Mouse (Mus musculus) CH12.LX (cell line): ENCODE data around the gene Prune2. TPM values are rescaled to one million over a fixed set of nuclear protein-coding genes. Genes with fewer than 3 reads are reported as not detected.
A peak's percentile ranks its signal among the peaks of the same experiment; 100 is the strongest.

Experiments
- DNase-seq: peaks from one replicate; pipeline ENCODE4 v3.0.0-alpha.2; 2013; ENCODE audit errors: extremely low read depth
- H3K27ac ChIP-seq: 2 replicates; pipeline ENCODE4 v1.5.1; 2012; ENCODE audit warnings: low read depth, mild to moderate bottlenecking, control low read depth, moderate library complexity; ENCODE audit not compliant: insufficient read depth
- H3K27me3 ChIP-seq: replicated peaks from 2 replicates; pipeline ENCODE3; 2012; ENCODE audit warnings: inconsistent platforms
- H3K36me3 ChIP-seq, 2 experiments: replicated peaks in 1 of 2; 2 replicates each; pipeline versions ENCODE3 to v1.6.1; 2012; ENCODE audit warnings: inconsistent platforms in 1 of 2, low read length in 1 of 2, mild to moderate bottlenecking in 1 of 2, mixed read lengths in 1 of 2, moderate library complexity in 1 of 2; ENCODE audit not compliant: control insufficient read depth in 1 of 2, insufficient read depth in 1 of 2
- H3K4me1 ChIP-seq, 2 experiments: 2 replicates each; pipeline ENCODE4 v1.6.1; 2012; ENCODE audit warnings: inconsistent platforms in 1 of 2, moderate library complexity in 1 of 2; ENCODE audit not compliant: insufficient read depth in 2 of 2, control insufficient read depth in 1 of 2
- H3K4me2 ChIP-seq: 2 replicates; pipeline ENCODE4 v1.6.1; 2012; ENCODE audit warnings: low read depth, mild to moderate bottlenecking, control low read depth; ENCODE audit not compliant: poor library complexity, insufficient read depth, severe bottlenecking
- H3K4me3 ChIP-seq, 3 experiments: fragments of 150-350 bp in 1 of 3; sonication (generic) in 1 of 3; replicated peaks in 1 of 3; 2 replicates each; pipeline versions ENCODE3 to v1.5.1; 2011 to 2012; ENCODE audit warnings: low read depth in 2 of 3, low read length in 2 of 3, mild to moderate bottlenecking in 2 of 3, moderate library complexity in 2 of 3, control low read depth in 1 of 3, improper control_type of control experiment in 1 of 3, inconsistent platforms in 1 of 3, mixed read lengths in 1 of 3; ENCODE audit not compliant: poor library complexity in 1 of 3
- H3K79me2 ChIP-seq: replicated peaks from 2 replicates; pipeline ENCODE4 v1.6.1; 2012; ENCODE audit warnings: mild to moderate bottlenecking, moderate library complexity; ENCODE audit not compliant: control insufficient read depth, poor library complexity, insufficient read depth, severe bottlenecking; ENCODE audit errors: extremely low read depth
- H3K9ac ChIP-seq: 2 replicates; pipeline ENCODE4 v1.6.1; 2012; ENCODE audit warnings: low read depth, mild to moderate bottlenecking, control low read depth, moderate library complexity; ENCODE audit not compliant: insufficient read depth
- H3K9me3 ChIP-seq: replicated peaks from 2 replicates; pipeline ENCODE3; 2012; ENCODE audit warnings: low read length, inconsistent platforms, mixed read lengths
- BHLHE40 ChIP-seq: IDR thresholded peaks from 2 replicates; pipeline ENCODE4 v1.6.1; 2011; ENCODE audit warnings: mild to moderate bottlenecking, low read depth, low read length, improper control_type of control experiment
- CHD1 ChIP-seq: IDR thresholded peaks from 2 replicates; pipeline ENCODE4 v1.6.1; 2012; ENCODE audit warnings: low read depth, low read length, improper control_type of control experiment, inconsistent platforms
- CHD2 ChIP-seq: IDR thresholded peaks from 2 replicates; pipeline ENCODE4 v1.6.1; 2011; ENCODE audit warnings: low read length, improper control_type of control experiment
- CTCF ChIP-seq, 2 experiments: IDR thresholded peaks in 1 of 2; conservative IDR thresholded peaks in 1 of 2; 2 replicates each; pipeline ENCODE4 v1.5.1; 2011 to 2012; ENCODE audit warnings: low read depth in 2 of 2, low read length in 2 of 2, improper control_type of control experiment in 1 of 2, inconsistent platforms in 1 of 2, mild to moderate bottlenecking in 1 of 2, moderate library complexity in 1 of 2
- E2F4 ChIP-seq: IDR thresholded peaks from 2 replicates; pipeline ENCODE4 v1.6.1; 2011; ENCODE audit warnings: low read depth, low read length, improper control_type of control experiment; ENCODE audit not compliant: insufficient replicate concordance
- ETS1 ChIP-seq: conservative IDR thresholded peaks from 2 replicates; pipeline ENCODE4 v1.6.1; 2012; ENCODE audit warnings: low read depth, mild to moderate bottlenecking, inconsistent platforms, low read length, improper control_type of control experiment, moderate library complexity
- HCFC1 ChIP-seq: IDR thresholded peaks from 2 replicates; pipeline ENCODE4 v1.6.1; 2012; ENCODE audit warnings: low read depth, mild to moderate bottlenecking, inconsistent platforms, low read length, improper control_type of control experiment
- JUN ChIP-seq: IDR thresholded peaks from 2 replicates; pipeline ENCODE4 v1.6.1; 2011; ENCODE audit warnings: low read depth, mild to moderate bottlenecking, low read length, improper control_type of control experiment, moderate library complexity; ENCODE audit not compliant: insufficient read depth
- JUND ChIP-seq: conservative IDR thresholded peaks from 2 replicates; pipeline ENCODE4 v1.6.1; 2011; ENCODE audit warnings: low read depth, low read length, improper control_type of control experiment
- KAT2A ChIP-seq: IDR thresholded peaks from 2 replicates; pipeline ENCODE4 v1.6.1; 2012; ENCODE audit warnings: low read length, improper control_type of control experiment, inconsistent platforms; ENCODE audit not compliant: insufficient replicate concordance
- MAFK ChIP-seq: IDR thresholded peaks from 2 replicates; pipeline ENCODE4 v1.6.1; 2011; ENCODE audit warnings: low read length, improper control_type of control experiment; ENCODE audit not compliant: insufficient replicate concordance
- MAZ ChIP-seq: IDR thresholded peaks from 2 replicates; pipeline ENCODE4 v1.6.1; 2012; ENCODE audit warnings: low read depth, mild to moderate bottlenecking, inconsistent platforms, low read length, improper control_type of control experiment, moderate library complexity
- MEF2A ChIP-seq: IDR thresholded peaks from 2 replicates; pipeline ENCODE4 v1.6.1; 2014; ENCODE audit warnings: low read depth, mild to moderate bottlenecking, inconsistent platforms, low read length, improper control_type of control experiment, borderline replicate concordance
- MYC ChIP-seq: IDR thresholded peaks from 2 replicates; pipeline ENCODE4 v1.6.1; 2011; ENCODE audit warnings: low read depth, mild to moderate bottlenecking, improper control_type of control experiment, low read length
- NRF1 ChIP-seq: IDR thresholded peaks from 2 replicates; pipeline ENCODE4 v1.6.1; 2014; ENCODE audit warnings: low read depth, mild to moderate bottlenecking, inconsistent platforms, low read length, improper control_type of control experiment, moderate library complexity
- PAX5 ChIP-seq: IDR thresholded peaks from 2 replicates; pipeline ENCODE4 v1.6.1; 2012; ENCODE audit warnings: low read length, inconsistent platforms, mixed read lengths
- POLR2A ChIP-seq: IDR thresholded peaks from 2 replicates; pipeline ENCODE4 v1.6.1; 2011; ENCODE audit warnings: low read depth, mild to moderate bottlenecking, improper control_type of control experiment, low read length
- POLR2AphosphoS2 ChIP-seq: IDR thresholded peaks from 2 replicates; pipeline ENCODE4 v1.6.1; 2011; ENCODE audit warnings: low read depth, low read length, improper control_type of control experiment
- RCOR1 ChIP-seq: conservative IDR thresholded peaks from 2 replicates; pipeline ENCODE4 v1.6.1; 2012; ENCODE audit warnings: low read depth, mild to moderate bottlenecking, inconsistent platforms, low read length, improper control_type of control experiment
- SIN3A ChIP-seq: IDR thresholded peaks from 2 replicates; pipeline ENCODE4 v1.6.1; 2012; ENCODE audit warnings: low read length, improper control_type of control experiment, inconsistent platforms
- SMC3 ChIP-seq: IDR thresholded peaks from 2 replicates; pipeline ENCODE4 v1.6.1; 2011; ENCODE audit warnings: low read depth, low read length, improper control_type of control experiment
- TBP ChIP-seq: conservative IDR thresholded peaks from 2 replicates; pipeline ENCODE4 v1.6.1; 2011; ENCODE audit warnings: low read depth, low read length, improper control_type of control experiment
- UBTF ChIP-seq: IDR thresholded peaks from 2 replicates; pipeline ENCODE4 v1.6.1; 2012; ENCODE audit warnings: low read depth, mild to moderate bottlenecking, inconsistent platforms, low read length, improper control_type of control experiment, moderate library complexity
- USF1 ChIP-seq: IDR thresholded peaks from 2 replicates; pipeline ENCODE4 v1.6.1; 2014; ENCODE audit warnings: low read depth, mild to moderate bottlenecking, inconsistent platforms, low read length, improper control_type of control experiment
- USF2 ChIP-seq: conservative IDR thresholded peaks from 2 replicates; pipeline ENCODE4 v1.6.1; 2011; ENCODE audit warnings: low read depth, low read length, improper control_type of control experiment
- ZC3H11A ChIP-seq: IDR thresholded peaks from 2 replicates; pipeline ENCODE4 v1.6.1; 2012; ENCODE audit warnings: low read depth, mild to moderate bottlenecking, inconsistent platforms, low read length, improper control_type of control experiment
- ZKSCAN1 ChIP-seq: IDR thresholded peaks from 2 replicates; pipeline ENCODE4 v1.6.1; 2012; ENCODE audit warnings: low read depth, inconsistent platforms, low read length, improper control_type of control experiment, borderline replicate concordance
- ZNF384 ChIP-seq: IDR thresholded peaks from 2 replicates; pipeline ENCODE4 v1.6.1; 2012; ENCODE audit warnings: low read depth, low read length, improper control_type of control experiment, inconsistent platforms
- dilution Hi-C: fragments of 300-500 bp; cut with MboI; formaldehyde crosslinking; loops from 2 replicates; pipeline ENCODE4 v1.14.3; 2020; ENCODE audit warnings: low sequenced_read_pairs; ENCODE audit not compliant: extremely low pct_unique_long_range_greater_than_20kb, extremely low pct_ligation_motif_present
- in situ Hi-C: fragments of 300-500 bp; cut with MboI; formaldehyde crosslinking; loops from 3 replicates; pipeline ENCODE4 v1.14.3; 2019; ENCODE audit warnings: low sequenced_read_pairs, low pct_ligation_motif_present, low pct_unique_long_range_greater_than_20kb, mixed read lengths
- polyA plus RNA-seq: library from polyadenylated mRNA; unstranded; fragments of >175 nt; gene quantifications from 2 replicates; pipeline ENCODE4 v1.2.1, GENCODE M21; 2012; ENCODE audit warnings: low read depth; ENCODE audit not compliant: insufficient read length
- total RNA-seq, 2 experiments: library from RNA; depleted of rRNA; stranded (reverse); fragments of 300-350 nt in 1 of 2; fragments of >200 nt in 1 of 2; gene quantifications; 2 replicates each; pipeline ENCODE4 v1.2.3; 2012 to 2014

Gene Prune2
- total and polyA plus RNA-seq, 3 experiments: 0.04 to 1.7 (median 0.21) TPM

DNA sequence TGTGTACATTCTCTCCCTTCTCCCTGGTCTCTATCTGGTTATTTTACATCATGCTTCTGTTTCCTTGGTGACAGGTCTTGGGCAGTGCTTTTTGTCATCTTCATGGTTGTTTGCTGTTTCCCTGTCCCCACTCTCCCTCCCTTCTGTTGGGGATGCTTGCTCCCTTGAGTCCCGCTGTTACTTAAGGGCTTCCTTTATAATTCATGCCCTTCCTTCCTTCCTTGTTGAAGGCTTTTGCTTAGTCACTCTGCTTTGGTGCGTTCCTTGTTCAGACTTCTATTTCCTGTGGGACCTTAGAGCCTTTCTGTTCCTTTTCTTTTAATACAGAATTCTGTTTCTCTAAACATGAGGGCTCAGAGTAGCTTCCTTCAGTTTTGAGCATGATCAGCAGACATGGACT, 14.7 kb downstream of the Prune2 start:
- Histone ChIP-seq H3K27me3 (no peaks in the 10 kb centered on the region), H3K36me3 (no peaks in the 10 kb centered on the region), H3K9ac (no peak overlapping the region), H3K4me2 (0 out of 2 replicates have a peak overlapping the region, but pooled peaks have one; percentile 10), H3K4me1 (peaks cover 0 to 11% of the 10 kb centered on the region in 2 experiments; a peak in 2 of 4 replicates), H3K79me2 (no peaks in the 10 kb centered on the region), H3K9me3 (no peaks in the 10 kb centered on the region), H3K4me3 (no peak overlapping the region), H3K27ac (no peak overlapping the region)
- DNase-seq: peak; percentile 19
- dilution Hi-C loops (no loop called here), in situ Hi-C loops (no loop called here)
- TF ChIP-seq JUND: no peak
- TF ChIP-seq MAFK: no peak
- no peak for TF ChIP-seq CTCF (conservative IDR thresholded peaks at IDR 0.05 in 1 of 2, IDR thresholded peaks at IDR 0.05 in 1 of 2; ENCODE audit: low read depth in 2 of 2, low read length in 2 of 2)
- no peak for TF ChIP-seq SIN3A
- TF ChIP-seq ZNF384: no peak
- TF ChIP-seq BHLHE40: no peak
- no peak for TF ChIP-seq SMC3
- no peak for TF ChIP-seq MAZ

DNA sequence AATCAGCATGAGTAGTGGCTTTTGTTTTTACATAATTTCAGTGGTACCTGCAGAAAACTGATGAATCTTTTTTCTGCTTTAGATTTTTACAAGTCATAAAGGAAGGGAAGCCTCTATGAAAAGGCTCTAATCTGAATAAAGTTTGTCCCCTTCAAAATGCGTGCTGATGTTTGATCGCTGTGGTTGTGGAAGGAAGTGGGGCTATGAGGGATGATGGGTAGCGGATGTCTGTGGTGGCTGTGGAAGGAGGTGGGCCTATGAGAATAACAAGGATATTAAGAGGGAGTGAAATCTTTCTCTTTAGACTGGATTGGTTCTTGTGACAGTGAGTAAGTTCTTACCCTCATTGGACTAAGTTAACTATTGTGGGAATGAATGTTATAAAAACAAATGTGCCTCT, 23.0 kb downstream of the Prune2 start:
- no peak overlapping the region for H3K27ac ChIP-seq
- no peak for DNase-seq
- H3K27me3 ChIP-seq: no peaks in the 10 kb centered on the region
- no peak overlapping the region for H3K4me2 ChIP-seq
- no peaks in the 10 kb centered on the region for H3K36me3 ChIP-seq
- no peaks in the 10 kb centered on the region for H3K9me3 ChIP-seq
- no peak overlapping the region for H3K9ac ChIP-seq
- no peak overlapping the region for H3K4me3 ChIP-seq
- TF ChIP-seq MEF2A (no peak), POLR2A (no peak), TBP (no peak), POLR2AphosphoS2 (no peak), USF2 (no peak), BHLHE40 (no peak), NRF1 (no peak), HCFC1 (no peak), CTCF (conservative IDR thresholded peaks at IDR 0.05 in 1 of 2, IDR thresholded peaks at IDR 0.05 in 1 of 2; ENCODE audit: low read depth in 2 of 2, low read length in 2 of 2) (no peak), CHD2 (no peak)
- in situ Hi-C loops: no loop called here
- H3K79me2 ChIP-seq: no peaks in the 10 kb centered on the region
- H3K4me1 ChIP-seq: no peaks in the 10 kb centered on the region
- dilution Hi-C loops: no loop called here

DNA sequence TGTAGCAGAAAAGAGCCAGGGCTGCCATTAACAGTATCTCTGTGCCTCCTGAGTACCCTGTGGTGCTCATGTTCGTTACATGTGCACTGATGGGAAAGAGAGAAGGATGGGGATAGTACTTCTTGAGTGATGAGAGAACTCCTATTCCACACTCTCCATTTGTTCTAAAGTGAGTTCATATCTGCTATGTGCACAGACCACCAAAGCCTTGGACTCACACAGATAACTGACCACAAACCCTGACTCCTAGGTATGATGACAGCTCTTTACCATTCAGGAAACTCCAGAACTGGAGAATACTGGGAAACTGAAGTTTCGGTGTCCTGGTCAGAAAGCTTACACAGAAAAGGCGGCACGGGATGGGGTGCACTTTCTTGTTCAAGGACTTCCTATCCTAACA, 25.8 kb downstream of the Prune2 start:
- Histone ChIP-seq H3K27ac (no peak overlapping the region), H3K4me1 (no peaks in the 10 kb centered on the region), H3K9me3 (no peaks in the 10 kb centered on the region), H3K36me3 (no peaks in the 10 kb centered on the region), H3K79me2 (no peaks in the 10 kb centered on the region), H3K9ac (no peak overlapping the region), H3K4me3 (no peak overlapping the region), H3K27me3 (no peaks in the 10 kb centered on the region), H3K4me2 (no peak overlapping the region)
- dilution Hi-C loops (no loop called here), in situ Hi-C loops (no loop called here)
- no peak for DNase-seq
- TF ChIP-seq MYC (no peak), UBTF (no peak), ZC3H11A (no peak), JUN (no peak), BHLHE40 (no peak), PAX5 (no peak), ETS1 (no peak), USF1 (no peak), NRF1 (no peak), ZKSCAN1 (no peak), RCOR1 (no peak), CHD1 (no peak), E2F4 (no peak), KAT2A (no peak), MAFK (no peak), CHD2 (no peak)
